Mouse (Mus musculus) heart, postnatal 4 days (tissue): ENCODE results near the gene Zbtb45. TPM values are rescaled to one million over a fixed set of nuclear protein-coding genes. Genes with fewer than 3 reads are reported as not detected.

Experiments used
- DNase-seq: peaks from one replicate; pipeline ENCODE4 v3.0.0; 2021
- total RNA-seq, 2 experiments: library from RNA; stranded (reverse); gene quantifications; 2 replicates each; pipeline ENCODE4 v1.2.3; 2021

Zbtb45 gene
- total RNA-seq, 2 experiments from 2014 or later, result 11.0 to 12.1 TPM

DNA sequence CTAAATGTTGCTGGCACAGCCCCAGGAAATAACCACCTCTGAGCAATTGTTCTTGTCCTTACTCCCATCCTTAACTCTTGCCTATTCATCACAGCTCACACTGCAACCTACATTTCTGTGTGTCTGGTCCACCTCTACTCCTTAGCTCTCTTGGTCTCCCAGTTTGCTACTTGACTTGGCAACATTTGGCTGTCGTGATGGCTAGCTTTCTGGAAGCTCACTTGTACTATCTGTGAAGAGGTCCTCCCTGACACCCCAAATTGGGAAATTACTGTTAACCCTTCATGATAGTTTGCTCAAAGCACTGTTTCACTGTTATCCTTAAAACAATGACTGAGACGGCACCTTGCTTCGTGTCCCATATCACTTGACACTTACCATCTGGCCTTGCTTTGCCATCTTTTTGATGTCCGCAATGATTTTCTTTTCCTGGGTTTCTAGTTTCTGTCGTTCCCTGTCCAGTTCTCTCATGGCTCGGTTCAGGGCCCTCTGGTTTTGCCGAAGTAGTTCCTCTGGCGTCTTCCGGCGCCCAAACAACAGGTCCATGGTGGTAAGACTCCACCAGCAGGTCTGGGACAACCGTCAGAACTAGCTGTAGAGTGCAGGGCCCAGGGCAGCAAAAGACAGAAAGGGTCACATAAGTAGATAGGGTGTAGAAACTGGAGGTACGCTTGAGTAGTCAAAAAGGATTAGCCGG is 23.8 kb upstream of the Zbtb45 start:
- DNase-seq, result no peak

GRCm38 (mm10) chr7:13032541-13032940 is 22.7 kb upstream of the Zbtb45 start:
- no peak for DNase-seq

GRCm38 (mm10) chr7:13031983-13032382 is 22.1 kb upstream of the Zbtb45 start:
- DNase-seq, result no peak

DNA sequence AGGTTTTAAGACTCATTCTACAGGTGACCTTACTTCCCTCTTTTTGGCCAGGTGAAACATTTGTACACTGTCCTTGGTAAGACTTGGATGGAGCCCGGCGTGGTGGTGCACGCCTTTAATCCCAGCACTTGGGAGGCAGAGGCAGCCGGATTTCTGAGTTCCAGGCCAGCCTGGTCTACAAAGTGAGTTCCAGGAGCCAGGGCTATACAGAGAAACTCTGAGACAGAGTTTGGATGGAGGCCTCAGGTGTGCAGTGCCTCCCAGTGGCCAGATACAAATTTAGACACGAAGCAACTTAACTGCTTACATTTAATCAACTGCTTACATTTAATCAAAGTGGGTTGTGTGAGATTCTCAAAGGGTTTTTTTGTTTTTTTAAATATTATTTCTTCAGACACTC is 21.2 kb upstream of the Zbtb45 start:
- peak; percentile 43 for DNase-seq

DNA sequence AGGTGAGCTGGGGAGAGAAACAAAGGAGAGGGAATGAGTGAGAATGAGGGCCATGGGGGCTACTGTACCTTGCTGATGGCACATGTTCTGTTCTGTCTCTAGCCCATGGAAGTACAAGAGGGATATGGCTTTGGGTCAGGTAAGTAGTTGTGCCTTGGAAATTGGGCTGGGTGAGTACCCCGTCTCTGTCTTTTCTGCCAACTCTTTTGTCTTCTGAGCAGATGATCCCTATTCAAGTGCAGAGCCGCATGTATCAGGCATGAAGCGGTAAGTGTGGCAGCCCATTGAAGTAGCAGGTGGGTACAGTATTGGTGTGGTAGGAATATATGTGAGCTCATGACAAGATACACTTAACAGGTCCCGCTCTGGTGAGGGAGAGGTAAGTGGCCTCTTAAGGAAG is 19.2 kb upstream of the Zbtb45 start:
- DNase-seq, result no peak

GRCm38 (mm10) chr7:13025511-13026112 is 15.8 kb upstream of the Zbtb45 start:
- no peak for DNase-seq

- DNase-seq, result peak; percentile 87
Observed at GRCm38 (mm10) chr7:13024805-13025204, 15.0 kb upstream of the Zbtb45 start.

- DNase-seq, result peak; percentile 94
Observed at GRCm38 (mm10) chr7:13023928-13024731, 14.3 kb upstream of the Zbtb45 start.

GRCm38 (mm10) chr7:13022773-13023535 is 13.1 kb upstream of the Zbtb45 start:
- peak; percentile 77 for DNase-seq

DNA sequence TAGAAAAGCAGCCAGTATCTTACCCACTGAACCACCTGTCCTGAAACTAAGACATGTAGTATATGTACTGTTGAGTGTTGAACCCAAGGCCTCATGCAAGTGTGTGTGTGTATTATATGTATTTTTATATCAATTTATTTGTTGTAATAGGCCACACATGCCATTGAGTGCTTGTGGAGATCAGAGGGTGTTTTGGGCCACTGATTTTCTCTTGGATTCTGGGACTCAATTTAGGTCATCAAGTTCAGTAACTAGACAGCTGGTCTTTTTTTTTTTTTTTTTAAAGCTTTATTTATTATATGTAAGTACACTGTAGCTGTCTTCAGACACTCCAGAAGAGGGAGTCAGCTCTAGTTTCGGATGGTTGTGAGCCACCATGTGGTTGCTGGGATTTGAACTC is 5.4 kb upstream of the Zbtb45 start:
- no peak for DNase-seq

- no peak for DNase-seq
Observed at GRCm38 (mm10) chr7:13014275-13014839, 4.5 kb upstream of the Zbtb45 start.

DNA sequence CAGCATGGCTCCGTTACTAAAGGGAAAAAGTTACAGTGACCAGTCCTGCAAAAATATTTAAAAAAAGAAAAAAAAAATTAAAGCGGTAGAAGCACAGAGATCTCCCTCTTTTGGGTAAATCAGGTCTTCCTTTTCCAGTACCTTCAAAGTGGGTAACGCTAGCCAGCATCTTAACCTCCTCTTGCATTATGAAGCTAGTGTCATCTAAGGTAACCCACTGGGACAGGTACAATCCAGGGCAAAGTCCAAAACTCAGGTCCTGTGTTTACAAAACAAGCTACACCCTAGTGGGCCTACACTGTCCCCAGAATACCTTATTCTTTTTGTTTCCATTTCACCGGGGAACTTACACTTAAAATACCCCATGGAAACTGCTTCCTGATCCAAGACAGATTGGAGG is 3.8 kb upstream of the Zbtb45 start:
- no peak for DNase-seq

GRCm38 (mm10) chr7:13009143-13010004 is 460 bp downstream of the Zbtb45 start:
- peak; percentile 94 for DNase-seq

GRCm38 (mm10) chr7:13007341-13008092 is 2.3 kb downstream of the Zbtb45 start:
- DNase-seq, result no peak

GRCm38 (mm10) chr7:13006531-13006930 is 3.3 kb downstream of the Zbtb45 start:
- DNase-seq, result no peak

DNA sequence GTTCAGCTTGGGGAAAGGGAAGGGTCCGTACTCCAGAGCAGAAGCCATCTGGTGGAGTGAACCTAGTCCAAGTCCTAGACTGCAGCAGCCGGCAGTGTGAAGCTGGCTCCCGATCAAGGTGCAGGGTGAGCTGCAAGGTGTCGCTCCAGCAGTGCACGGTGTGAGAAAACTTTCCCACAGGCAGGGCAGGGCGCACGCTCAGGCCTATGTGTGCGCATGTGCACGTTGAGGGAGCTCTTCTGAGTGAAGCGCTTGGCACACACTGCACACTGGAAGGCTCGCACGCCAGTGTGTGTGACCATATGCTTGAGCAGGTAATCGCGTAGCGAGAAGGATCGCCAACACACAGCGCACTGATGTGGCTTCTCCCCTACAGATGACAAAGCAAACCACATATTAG is 3.8 kb downstream of the Zbtb45 start:
- no peak for DNase-seq

GRCm38 (mm10) chr7:13003380-13003779 is 6.5 kb downstream of the Zbtb45 start:
- DNase-seq, result no peak

DNA sequence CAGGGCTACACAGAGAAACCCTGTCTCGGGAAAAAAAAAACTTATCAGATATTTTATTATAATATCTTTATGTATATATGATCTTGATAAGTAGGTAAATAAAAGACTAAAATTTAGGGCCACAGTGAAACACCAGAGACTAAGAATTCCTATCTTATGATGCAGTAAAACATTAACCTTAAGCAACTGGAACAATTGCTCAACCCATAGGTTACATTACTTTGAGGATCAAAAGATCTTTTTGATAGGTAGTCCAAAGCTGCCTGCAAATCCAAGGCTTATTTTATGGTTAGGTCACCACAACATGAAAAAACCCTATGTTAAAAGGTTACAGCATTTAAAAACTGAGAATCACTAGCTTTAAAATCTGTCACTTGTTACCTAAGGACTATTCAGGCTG is 8.2 kb downstream of the Zbtb45 start:
- no peak for DNase-seq

DNA sequence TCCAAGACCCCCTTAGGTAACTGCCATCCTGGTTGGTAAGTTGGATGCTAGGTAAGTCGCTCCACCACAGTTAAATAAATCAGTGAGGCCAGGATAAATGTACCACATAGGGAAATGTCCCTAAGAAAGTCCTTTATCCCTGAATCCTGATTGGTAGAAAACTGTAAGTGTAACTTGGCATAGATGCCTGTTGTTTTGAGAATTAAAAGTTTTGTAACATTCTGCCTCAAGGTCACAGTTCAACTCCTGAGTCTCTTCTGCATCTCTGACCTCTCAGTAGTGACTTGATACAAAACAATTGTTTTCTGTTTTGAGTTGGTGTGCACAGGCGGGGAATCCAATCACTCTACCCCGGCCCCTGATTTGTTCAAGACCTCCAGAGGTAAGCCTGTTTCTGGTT is 11.0 kb downstream of the Zbtb45 start, which contains the start of gene Trim28:
Gene Trim28, plus strand, starts transcription at position 264 of the 400 bp plus-strand sequence.
- DNase-seq, result no peak

GRCm38 (mm10) chr7:12998053-12998452 is 11.8 kb downstream of the Zbtb45 start, which contains the start of gene Slc27a5:
Slc27a5 (minus strand) TSS chr7:12998192.
- no peak for DNase-seq
